Mouse (Mus musculus) E14TG2a.4 (cell line): ENCODE results near the gene Hesx1.
A peak's percentile ranks its signal among the peaks of the same experiment; 100 is the strongest.

Experiments used
- H3K27me3 ChIP-seq: 2 replicates; pipeline ENCODE4 v1.6.1; 2014; ENCODE audit warnings: low read length, control low read depth; ENCODE audit not compliant: insufficient read depth
- H3K36me3 ChIP-seq: 2 replicates; pipeline ENCODE4 v1.6.1; 2014; ENCODE audit warnings: low read length, control low read depth; ENCODE audit not compliant: insufficient read depth
- H3K4me1 ChIP-seq: replicated peaks from 2 replicates; pipeline ENCODE4 v1.6.1; 2014; ENCODE audit warnings: low read depth, low read length, control low read depth
- H3K4me3 ChIP-seq: replicated peaks from 2 replicates; pipeline ENCODE4 v1.5.1; 2014; ENCODE audit warnings: mild to moderate bottlenecking, low read length
- H3K9me3 ChIP-seq: 2 replicates; pipeline ENCODE4 v1.6.1; 2014; ENCODE audit warnings: low read length, control low read depth
- CTCF ChIP-seq: conservative IDR thresholded peaks from 2 replicates; pipeline ENCODE4 v1.5.1; 2014; ENCODE audit warnings: low read length
- NANOG ChIP-seq: IDR thresholded peaks from 2 replicates; pipeline ENCODE4 v1.6.1; 2014; ENCODE audit warnings: borderline replicate concordance, low read length, mixed read lengths
- POU5F1 ChIP-seq: IDR thresholded peaks from 2 replicates; pipeline ENCODE4 v1.6.1; 2014; ENCODE audit warnings: low read length, borderline replicate concordance

Hesx1 gene

DNA sequence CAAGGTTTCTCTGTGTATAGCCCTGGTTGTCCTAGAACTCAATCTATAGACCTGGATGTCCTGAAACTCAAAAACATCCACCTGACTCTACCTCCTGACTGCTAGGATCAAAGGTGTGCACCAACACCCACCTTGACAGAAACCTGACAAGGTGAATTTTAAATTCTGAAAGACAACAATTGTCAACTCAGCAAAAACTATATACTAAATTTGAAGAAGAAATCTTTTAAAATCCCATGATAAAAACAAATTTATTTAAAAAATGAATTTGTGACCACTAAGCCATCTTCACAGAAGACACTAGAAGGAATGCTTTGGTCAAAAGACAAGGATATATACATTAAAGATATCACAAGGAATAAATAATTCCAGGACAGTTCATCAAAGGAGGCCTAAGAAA is 2.0 kb downstream of the Hesx1 start:
- Histone ChIP-seq H3K27me3 (peaks cover 27% of the 10 kb centered on the region), H3K4me3 (no peak overlapping the region), H3K36me3 (no peaks in the 10 kb centered on the region), H3K4me1 (peaks cover 51% of the 10 kb centered on the region), H3K9me3 (no peaks in the 10 kb centered on the region)
- TF ChIP-seq CTCF (no peak), POU5F1 (no peak), NANOG (no peak)

DNA sequence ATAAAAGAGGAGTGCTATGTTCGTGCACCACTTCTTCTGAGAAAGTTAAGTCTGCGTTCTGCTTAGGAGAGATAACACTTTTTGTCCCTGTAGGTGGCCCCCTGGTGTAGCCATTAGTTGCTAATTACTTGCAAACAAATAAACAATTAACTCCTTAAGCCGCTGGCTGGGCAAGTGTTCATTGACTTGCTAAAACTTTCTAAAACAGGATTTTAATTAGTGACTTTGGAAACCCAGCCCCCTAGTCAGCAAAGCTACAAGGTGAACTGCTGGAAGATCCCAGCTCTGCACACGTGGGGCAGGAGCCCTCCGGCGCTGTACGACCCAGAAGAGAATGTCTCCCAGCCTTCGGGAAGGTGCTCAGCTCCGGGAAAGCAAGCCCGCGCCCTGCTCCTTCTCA is 6.2 kb downstream of the Hesx1 start:
- TF ChIP-seq POU5F1: no peak
- peak; percentile 72 for TF ChIP-seq NANOG
- Histone ChIP-seq H3K36me3 (no peaks in the 10 kb centered on the region), H3K27me3 (peaks cover 44% of the 10 kb centered on the region), H3K4me1 (peaks cover 28% of the 10 kb centered on the region), H3K4me3 (peak overlapping the region; percentile 41), H3K9me3 (no peaks in the 10 kb centered on the region)

DNA sequence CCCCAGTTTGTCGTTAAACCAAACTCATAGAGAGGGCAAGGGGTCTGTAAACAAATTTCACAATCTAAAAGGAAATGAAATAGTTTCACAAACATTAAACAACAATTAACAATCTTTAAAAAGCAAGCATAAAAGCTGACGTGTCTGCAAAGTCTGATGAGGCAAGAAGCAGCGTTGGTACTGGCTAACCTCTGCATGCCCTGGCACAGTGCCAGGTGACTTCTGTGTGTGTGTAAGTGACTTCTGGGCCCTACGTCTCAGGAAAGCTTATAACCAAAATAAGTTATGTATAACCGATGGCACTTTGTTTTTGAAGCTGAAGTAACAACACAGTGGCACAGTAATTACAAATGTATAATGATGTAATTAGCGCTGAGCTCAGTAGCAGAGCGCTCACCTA is 10.7 kb downstream of the Hesx1 start:
- Histone ChIP-seq H3K36me3 (no peaks in the 10 kb centered on the region), H3K27me3 (peaks cover 18% of the 10 kb centered on the region), H3K4me1 (peaks cover 38% of the 10 kb centered on the region), H3K9me3 (no peaks in the 10 kb centered on the region), H3K4me3 (no peak overlapping the region)
- TF ChIP-seq NANOG (no peak), CTCF (no peak), POU5F1 (no peak)

DNA sequence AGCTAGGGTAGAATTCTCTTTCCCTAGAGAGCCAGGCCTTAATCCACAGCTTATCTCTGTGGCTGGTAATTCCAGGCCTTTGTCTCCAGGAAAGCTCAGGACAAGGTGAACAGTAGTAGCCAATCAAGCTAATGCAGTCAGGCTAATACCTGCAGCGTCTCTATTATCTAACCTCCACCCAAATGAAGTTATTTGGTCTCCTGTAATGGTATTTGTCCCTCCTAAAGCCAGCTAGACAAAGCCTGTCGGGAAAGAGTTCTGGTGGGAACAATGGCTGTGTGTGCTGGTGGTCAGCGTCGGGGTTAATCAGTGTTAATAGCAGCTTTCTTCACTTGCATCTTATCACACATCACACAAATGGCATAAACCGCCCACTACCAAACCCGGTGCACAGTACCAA is 11.7 kb downstream of the Hesx1 start:
- no peak overlapping the region for H3K4me3 ChIP-seq
- no peaks in the 10 kb centered on the region for H3K36me3 ChIP-seq
- peaks cover 28% of the 10 kb centered on the region for H3K4me1 ChIP-seq
- H3K27me3 ChIP-seq: peaks cover 18% of the 10 kb centered on the region
- H3K9me3 ChIP-seq: no peaks in the 10 kb centered on the region
- no peak for TF ChIP-seq POU5F1
- TF ChIP-seq CTCF: no peak
- TF ChIP-seq NANOG: no peak

DNA sequence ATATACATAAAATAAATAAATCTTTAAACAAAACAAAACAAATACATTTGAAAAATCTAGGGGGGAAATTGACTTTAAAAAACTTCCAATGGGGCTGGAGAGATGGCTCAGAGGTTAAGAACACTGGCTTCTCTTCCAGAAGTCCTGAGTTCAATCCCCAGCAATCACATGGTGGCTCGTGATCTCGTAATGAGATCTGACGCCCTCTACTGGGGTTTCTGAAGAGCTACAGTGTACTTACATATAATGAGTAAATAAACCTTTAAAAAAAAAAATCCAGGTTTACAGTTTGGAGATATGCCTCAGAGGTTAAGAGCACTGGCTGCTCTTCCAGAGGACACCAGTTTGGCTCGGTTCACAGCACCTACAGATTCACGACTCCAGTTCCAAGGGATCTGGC is 17.3 kb downstream of the Hesx1 start:
- no peaks in the 10 kb centered on the region for H3K9me3 ChIP-seq
- 0 out of 2 replicates have a peak, but pooled peaks cover 3% of the 10 kb centered on the region for H3K27me3 ChIP-seq
- no peak overlapping the region for H3K4me3 ChIP-seq
- TF ChIP-seq POU5F1: no peak
- no peak for TF ChIP-seq NANOG
- no peak; the same call in 1 of the 2 replicates for TF ChIP-seq CTCF
- H3K36me3 ChIP-seq: no peaks in the 10 kb centered on the region
- peaks cover 19% of the 10 kb centered on the region for H3K4me1 ChIP-seq

DNA sequence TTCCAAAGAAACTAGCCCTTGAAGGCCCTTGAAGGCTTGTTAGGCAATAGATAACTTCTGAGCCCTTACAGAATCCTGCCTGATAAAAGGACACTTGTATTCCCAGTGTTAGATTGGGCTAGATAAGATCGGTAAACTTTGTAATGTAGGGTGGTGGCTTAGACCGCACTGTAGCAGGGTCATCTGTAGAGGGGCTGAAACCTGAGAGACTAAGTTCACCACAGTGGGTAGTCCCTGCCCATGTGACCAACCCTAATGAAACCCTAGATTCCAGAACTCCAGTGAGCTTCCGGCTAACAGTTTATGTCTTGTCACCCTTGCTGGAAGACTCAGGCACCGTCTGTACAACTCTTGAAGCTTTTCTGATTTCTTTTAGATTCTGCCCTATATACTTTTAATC is 19.4 kb downstream of the Hesx1 start:
- no peak for TF ChIP-seq NANOG
- no peak for TF ChIP-seq POU5F1
- no peak for TF ChIP-seq CTCF
- Histone ChIP-seq H3K36me3 (no peaks in the 10 kb centered on the region), H3K27me3 (0 out of 2 replicates have a peak, but pooled peaks cover 3% of the 10 kb centered on the region), H3K9me3 (no peaks in the 10 kb centered on the region), H3K4me1 (peaks cover 10% of the 10 kb centered on the region), H3K4me3 (no peak overlapping the region)

DNA sequence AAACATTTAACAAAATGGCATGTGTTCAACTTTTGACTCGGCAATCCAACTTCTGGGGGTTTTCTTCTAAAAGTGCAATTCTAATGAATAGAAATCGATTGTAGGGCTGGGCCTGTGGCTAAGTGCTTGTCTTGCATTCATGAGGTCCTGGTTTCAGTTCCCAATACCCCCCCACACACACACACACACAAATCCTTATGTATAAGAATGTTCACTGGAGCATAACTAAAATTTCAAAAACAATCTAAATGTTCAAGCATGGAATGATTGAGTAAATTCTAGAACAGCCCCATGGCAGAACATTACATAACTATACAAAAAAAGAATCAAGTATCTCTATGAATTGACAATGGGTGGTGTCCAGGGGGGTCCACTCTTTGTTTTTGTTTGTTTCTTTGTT is 23.7 kb downstream of the Hesx1 start:
- H3K9me3 ChIP-seq: no peaks in the 10 kb centered on the region
- H3K27me3 ChIP-seq: peaks cover 12% of the 10 kb centered on the region; the same call in 1 of the 2 replicates
- H3K4me1 ChIP-seq: peaks cover 30% of the 10 kb centered on the region
- no peak for TF ChIP-seq CTCF
- no peak for TF ChIP-seq NANOG
- TF ChIP-seq POU5F1: no peak
- no peak overlapping the region for H3K4me3 ChIP-seq
- no peaks in the 10 kb centered on the region for H3K36me3 ChIP-seq

DNA sequence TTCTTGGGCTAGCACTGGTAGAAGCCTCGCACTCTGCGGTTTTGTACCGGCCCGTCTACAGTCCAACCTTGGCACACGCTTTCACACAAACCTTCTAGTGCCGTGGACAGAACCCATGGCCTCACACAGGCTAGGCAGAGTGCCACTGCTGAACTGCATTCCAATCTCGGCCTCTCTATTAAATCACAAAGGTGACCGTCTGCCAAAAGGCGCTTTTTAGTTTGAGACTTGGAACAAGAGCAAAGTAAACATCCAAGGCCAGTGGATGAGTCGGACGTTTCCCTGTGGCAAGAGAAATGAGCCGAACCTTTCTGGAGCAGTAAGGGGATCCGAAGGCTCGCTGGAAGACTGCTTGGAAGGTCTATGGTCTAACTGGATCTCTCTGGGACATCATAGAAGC is 25.6 kb downstream of the Hesx1 start:
- no peaks in the 10 kb centered on the region for H3K36me3 ChIP-seq
- H3K4me1 ChIP-seq: peaks cover 20% of the 10 kb centered on the region
- peaks cover 12% of the 10 kb centered on the region; the same call in 1 of the 2 replicates for H3K27me3 ChIP-seq
- TF ChIP-seq CTCF (no peak), POU5F1 (no peak), NANOG (no peak)
- H3K9me3 ChIP-seq: no peaks in the 10 kb centered on the region
- no peak overlapping the region for H3K4me3 ChIP-seq

DNA sequence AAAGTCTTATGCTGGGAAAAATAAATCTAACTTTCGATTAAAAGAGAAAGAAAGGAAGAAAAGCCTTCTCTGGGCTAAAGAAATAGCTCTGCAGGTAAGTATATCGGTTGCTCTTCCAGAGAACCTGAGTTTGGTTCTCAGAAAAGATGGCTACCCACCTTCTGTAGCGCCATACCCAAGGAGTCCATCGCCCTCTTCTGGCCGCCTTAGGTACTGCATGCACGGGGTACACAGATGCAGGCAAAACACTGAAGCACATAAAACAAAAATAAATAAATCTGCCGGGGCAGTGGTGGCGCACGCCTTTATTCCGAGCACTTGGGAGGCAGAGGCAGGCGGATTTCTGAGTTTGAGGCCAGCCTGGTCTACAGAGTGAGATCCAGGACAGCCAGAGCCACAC is 28.7 kb downstream of the Hesx1 start:
- H3K4me3 ChIP-seq: no peak overlapping the region
- H3K9me3 ChIP-seq: no peaks in the 10 kb centered on the region
- TF ChIP-seq POU5F1 (no peak), CTCF (peak; percentile 99)
- H3K27me3 ChIP-seq: peaks cover 14% of the 10 kb centered on the region
- H3K4me1 ChIP-seq: peaks cover 25% of the 10 kb centered on the region
- no peaks in the 10 kb centered on the region for H3K36me3 ChIP-seq

DNA sequence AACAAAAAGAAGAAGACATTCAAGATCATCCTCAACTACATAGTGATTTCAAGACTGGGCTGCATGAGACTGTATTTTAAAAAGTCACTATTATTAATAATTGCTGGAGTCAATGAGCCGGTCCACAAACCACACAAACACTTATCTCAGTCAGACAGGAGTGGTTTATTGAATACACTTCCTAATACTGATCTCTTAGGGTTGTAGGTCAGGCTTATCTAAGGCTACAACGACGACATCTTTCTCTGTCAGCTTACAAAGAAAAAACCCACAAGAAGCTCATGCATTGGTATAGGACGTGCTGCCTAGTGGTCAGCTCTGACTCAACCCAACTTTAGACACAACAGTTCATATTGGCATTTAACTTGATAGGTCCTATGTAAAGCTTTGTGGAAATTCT is 30.4 kb downstream of the Hesx1 start:
- H3K4me3 ChIP-seq: no peak overlapping the region
- TF ChIP-seq NANOG: no peak
- no peak for TF ChIP-seq CTCF
- no peak for TF ChIP-seq POU5F1

More for the DNA sequence above, 30.4 kb downstream of the Hesx1 start:
- Histone ChIP-seq H3K36me3 (no peaks in the 10 kb centered on the region), H3K4me1 (peaks cover 26% of the 10 kb centered on the region), H3K27me3 (peaks cover 19% of the 10 kb centered on the region), H3K9me3 (no peaks in the 10 kb centered on the region)
